ENCODE assay signal across 9 mouse cellular contexts in genomic region chr5:102074086-102074485, GRCm38 (mm10). TPM values are rescaled to one million over a fixed set of nuclear protein-coding genes. Genes with fewer than 3 reads are reported as not detected.
DNase-seq lines count a peak whose midpoint lies in the region; ATAC-seq lines count a peak whose summit lies in the region.
"Had no signal": no experiment of that assay in that cellular context is flagged by ENCODE, and none has a peak within 500 bp of the region (broad histone marks: within the 10 kb centered on the region; RNA-seq: fewer than 3 reads in every experiment).

No protein-coding gene starts in this region.

- no peak overlapping the region for H3K4me3 ChIP-seq in kidney, embryonic 15.5 days (replicated peaks)
- H3K4me3 ChIP-seq in forebrain, embryonic 13.5 days: no peak overlapping the region
- H3K4me3 ChIP-seq: lung, embryonic 15.5 days had no signal

- 0% methylated on average over 1 of the region's 1 CpGs for WGBS in kidney, embryonic 15.5 days
- 0% methylated on average over 1 of the region's 1 CpGs for WGBS in forebrain, embryonic 13.5 days

- H3K27me3 ChIP-seq in kidney, embryonic 15.5 days: no peaks in the 10 kb centered on the region
- H3K27me3 ChIP-seq in forebrain, embryonic 13.5 days: no peaks in the 10 kb centered on the region
- H3K27me3 ChIP-seq: lung, embryonic 15.5 days had no signal

- DNase-seq in kidney, adult 18-20 months: peak; percentile 73
- DNase-seq in CD4-positive helper T cell, adult 2 months (ENCODE audit: low read depth, low spot score): peak; percentile 5
- DNase-seq in adipocyte (ENCODE audit: low spot score): peak; percentile 84
- DNase-seq in embryo, embryonic 9.5 days (ENCODE audit: extremely low spot score): peak; percentile 65
- peak; percentile 74 for DNase-seq in layer of hippocampus, adult 9-11 months
- peak; percentile 30 for DNase-seq in naive thymus-derived CD4-positive, alpha-beta T cell, adult 2 months (ENCODE audit: low read depth)

- no peak overlapping the region for H3K4me2 ChIP-seq in kidney, embryonic 15.5 days
- H3K4me2 ChIP-seq in forebrain, embryonic 13.5 days: no peak overlapping the region
- H3K4me2 ChIP-seq: lung, embryonic 15.5 days had no signal

- no peaks in the 10 kb centered on the region for H3K36me3 ChIP-seq in kidney, embryonic 15.5 days
- H3K36me3 ChIP-seq in forebrain, embryonic 13.5 days (ENCODE audit: poor library complexity, severe bottlenecking): no peaks in the 10 kb centered on the region
- H3K36me3 ChIP-seq: lung, embryonic 15.5 days had no signal

- H3K4me1 ChIP-seq in kidney, embryonic 15.5 days: peaks cover 12% of the 10 kb centered on the region
- peaks cover 27% of the 10 kb centered on the region for H3K4me1 ChIP-seq in forebrain, embryonic 13.5 days

- no peak overlapping the region for H3K27ac ChIP-seq in kidney, embryonic 15.5 days
- no peak overlapping the region for H3K27ac ChIP-seq in forebrain, embryonic 13.5 days
- H3K27ac ChIP-seq: lung, embryonic 15.5 days had no signal

- H3K9me3 ChIP-seq in kidney, embryonic 15.5 days (replicated peaks): no peaks in the 10 kb centered on the region
- no peaks in the 10 kb centered on the region for H3K9me3 ChIP-seq in forebrain, embryonic 13.5 days (replicated peaks)
- H3K9me3 ChIP-seq: lung, embryonic 15.5 days had no signal

- no peak overlapping the region for H3K9ac ChIP-seq in kidney, embryonic 15.5 days
- no peak overlapping the region for H3K9ac ChIP-seq in forebrain, embryonic 13.5 days
- H3K9ac ChIP-seq: lung, embryonic 15.5 days had no signal

- no peak for ATAC-seq in kidney, embryonic 15.5 days (replicated peaks; ENCODE audit: low FRiP score)
- no peak for ATAC-seq in forebrain, embryonic 13.5 days

RNA-seq across cellular contexts. Expression of gene Wdfy3, which starts 4.4 kb away (rescaled TPM):
- polyA plus RNA-seq in kidney, embryonic 15.5 days (2015; fragmentation: Nextera tagmentation; extraction: Ambion mirVana): 19.7 and 20.8 TPM in 2 replicates
- polyA plus RNA-seq in forebrain, embryonic 13.5 days (2015; fragmentation: Nextera tagmentation; extraction: Ambion mirVana): 22.9 and 24.6 TPM in 2 replicates

Comparison
In these comparisons a context has a peak if more than half of its experiments do, and no peak if none do; other contexts are left out.
1. DNase-seq: peak in every context shown above with its lines; median percentile 84 in adipocyte; 74 in layer of hippocampus, adult 9-11 months; 73 in kidney, adult 18-20 months; 65 in embryo, embryonic 9.5 days; 30 in naive thymus-derived CD4-positive, alpha-beta T cell, adult 2 months; 5 in CD4-positive helper T cell, adult 2 months.